Mouse (Mus musculus) bone marrow macrophage, adult 2 months (primary cell): ENCODE data around the gene Ddx56.

Experiments
- CTCF ChIP-seq: IDR thresholded peaks from 2 replicates; pipeline ENCODE4 v1.5.1; 2012; ENCODE audit warnings: low read depth, mild to moderate bottlenecking, low read length, moderate library complexity
- POLR2A ChIP-seq: IDR thresholded peaks from 2 replicates; pipeline ENCODE4 v1.6.1; 2012; ENCODE audit warnings: mild to moderate bottlenecking, low read depth, low read length, borderline replicate concordance

DNA sequence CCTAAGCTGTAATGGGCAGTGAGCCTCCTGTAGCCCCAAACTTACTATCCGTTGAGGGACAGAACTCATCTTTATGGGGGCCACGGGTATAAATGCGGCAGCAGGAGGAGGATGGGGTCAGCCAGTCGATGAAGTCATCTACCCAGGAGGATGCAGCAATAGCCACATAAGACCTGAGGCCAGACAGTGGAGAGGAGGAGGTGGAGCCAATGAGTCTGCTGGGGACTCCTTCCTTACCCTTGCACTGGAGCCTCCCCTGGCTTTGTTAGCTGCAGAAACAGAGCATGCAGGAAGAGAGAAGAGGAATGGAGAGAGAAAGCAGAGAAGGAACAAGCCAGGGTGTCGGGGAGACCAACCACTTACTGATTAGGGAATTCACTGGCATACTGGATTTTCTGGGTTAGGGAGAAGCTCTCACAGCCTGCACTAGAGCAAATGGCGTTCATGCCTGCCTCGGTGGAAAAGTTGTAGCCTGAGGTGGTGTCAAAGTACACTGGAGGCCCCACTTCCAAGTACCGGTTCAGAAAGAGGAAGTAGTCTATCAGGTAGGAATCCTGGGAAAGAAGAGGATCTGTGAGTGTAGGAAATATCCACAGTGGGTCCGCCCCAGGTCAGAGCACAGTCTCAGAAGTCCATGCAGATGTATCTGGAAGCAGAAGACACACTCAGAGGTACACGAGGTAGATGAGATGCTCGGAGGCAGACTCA, 49.2 kb downstream of the Ddx56 start:
- TF ChIP-seq POLR2A (no peak), CTCF (no peak)
